Mouse (Mus musculus) hindbrain, embryonic 15.5 days (tissue): ENCODE results near the gene Itm2c. TPM values are rescaled to one million over a fixed set of nuclear protein-coding genes. Genes with fewer than 3 reads are reported as not detected.

Source experiments
- ATAC-seq: fragments of 200-750 bp; cut with Nextera tagmentation; 2 replicates; pipeline ENCODE4 v1.8.0; 2017; ENCODE audit warnings: low read depth, moderate number of reproducible peaks, moderate TSS enrichment; ENCODE audit not compliant: low FRiP score
- H3K27ac ChIP-seq: fragments of 300-500 bp; sonication (generic); replicated peaks from 2 replicates; pipeline ENCODE4 v1.5.1; 2015; ENCODE audit warnings: mild to moderate bottlenecking, inconsistent platforms
- H3K27me3 ChIP-seq: fragments of 300-500 bp; sonication (generic); 2 replicates; pipeline ENCODE4 v1.6.1; 2015; ENCODE audit warnings: control low read depth, inconsistent platforms
- H3K36me3 ChIP-seq: fragments of 300-500 bp; sonication (generic); 2 replicates; pipeline ENCODE4 v1.6.1; 2015; ENCODE audit warnings: control low read depth, inconsistent platforms
- H3K4me1 ChIP-seq: fragments of 300-500 bp; sonication (generic); replicated peaks from 2 replicates; pipeline ENCODE4 v1.6.1; 2015; ENCODE audit warnings: control low read depth, inconsistent platforms
- H3K4me2 ChIP-seq: fragments of 300-500 bp; sonication (generic); 2 replicates; pipeline ENCODE4 v1.6.1; 2015; ENCODE audit warnings: moderate library complexity, mild to moderate bottlenecking, inconsistent platforms
- H3K4me3 ChIP-seq: fragments of 300-500 bp; sonication (generic); 2 replicates; pipeline ENCODE4 v1.5.1; 2015; ENCODE audit warnings: mild to moderate bottlenecking, inconsistent platforms
- H3K9ac ChIP-seq: fragments of 300-500 bp; sonication (generic); 2 replicates; pipeline ENCODE4 v1.6.1; 2015; ENCODE audit warnings: inconsistent platforms
- H3K9me3 ChIP-seq: fragments of 300-500 bp; sonication (generic); 2 replicates; pipeline ENCODE4 v1.6.1; 2016; ENCODE audit warnings: control low read depth, inconsistent platforms
- WGBS: fragments of 180-500 bp; shearing (Covaris S2); methylation state at CpG from one replicate; pipeline ENCODE4 v1.1.7; 2015; 5-methylcytosine and 5-hydroxymethylcytosine counted together
- polyA plus RNA-seq: library from polyadenylated mRNA; unstranded; fragments of >200 nt; fragmentation: Nextera tagmentation; extraction: Ambion mirVana; gene quantifications from 2 replicates; pipeline ENCODE4 v1.2.1, GENCODE M21; 2015

The Itm2c gene
- polyA plus RNA-seq, 1 experiment from 2014 or later = 204 TPM

GRCm38 (mm10) chr1:85942318-85942717 is 48.2 kb downstream of the Itm2c start:
- Histone ChIP-seq H3K4me1 (no peaks in the 10 kb centered on the region), H3K4me2 (no peak overlapping the region), H3K4me3 (no peak overlapping the region), H3K27me3 (no peaks in the 10 kb centered on the region), H3K9ac (no peak overlapping the region), H3K27ac (no peak overlapping the region), H3K9me3 (0 out of 2 replicates have a peak, but pooled peaks cover 3% of the 10 kb centered on the region), H3K36me3 (no peaks in the 10 kb centered on the region)
- no peak for ATAC-seq
- 88% methylated on average over 8 of the region's 8 CpGs for WGBS

GRCm38 (mm10) chr1:85949085-85949684 is 55.1 kb downstream of the Itm2c start:
- H3K4me3 ChIP-seq = no peak overlapping the region
- H3K4me1 ChIP-seq = no peaks in the 10 kb centered on the region
- H3K27me3 ChIP-seq = no peaks in the 10 kb centered on the region
- no peak overlapping the region for H3K4me2 ChIP-seq
- H3K36me3 ChIP-seq = no peaks in the 10 kb centered on the region
- WGBS = 86% methylated on average over 2 of the region's 2 CpGs
- H3K9ac ChIP-seq = no peak overlapping the region
- 0 out of 2 replicates have a peak, but pooled peaks cover 3% of the 10 kb centered on the region for H3K9me3 ChIP-seq
- no peak for ATAC-seq
- H3K27ac ChIP-seq = no peak overlapping the region

DNA sequence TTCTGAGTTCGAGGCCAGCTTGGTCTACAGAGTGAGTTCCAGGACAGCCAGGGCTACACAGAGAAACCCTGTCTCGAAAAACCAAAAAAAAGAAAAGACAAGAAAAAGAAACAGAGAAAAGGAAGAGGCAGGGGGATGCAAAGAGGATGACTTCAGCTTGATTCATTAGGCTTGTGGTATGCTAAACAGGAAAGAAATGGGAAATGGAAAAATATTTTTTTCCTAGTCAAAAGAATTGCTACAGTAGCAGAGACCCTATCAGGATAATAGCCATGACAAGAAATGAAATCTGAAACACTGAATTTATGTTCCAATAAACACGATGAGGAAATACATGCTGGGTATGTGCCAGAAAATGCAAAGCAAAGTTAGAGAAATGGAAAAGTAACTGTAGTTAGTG is 61.1 kb downstream of the Itm2c start:
- no peaks in the 10 kb centered on the region for H3K36me3 ChIP-seq
- H3K4me3 ChIP-seq = no peak overlapping the region
- ATAC-seq = no peak
- H3K27me3 ChIP-seq = no peaks in the 10 kb centered on the region
- H3K9me3 ChIP-seq = no peaks in the 10 kb centered on the region
- H3K4me1 ChIP-seq = 0 out of 2 replicates have a peak, but pooled peaks cover 4% of the 10 kb centered on the region
- WGBS = 77% methylated on average over 3 of the region's 3 CpGs
- no peak overlapping the region for H3K9ac ChIP-seq
- H3K4me2 ChIP-seq = no peak overlapping the region
- H3K27ac ChIP-seq = no peak overlapping the region

DNA sequence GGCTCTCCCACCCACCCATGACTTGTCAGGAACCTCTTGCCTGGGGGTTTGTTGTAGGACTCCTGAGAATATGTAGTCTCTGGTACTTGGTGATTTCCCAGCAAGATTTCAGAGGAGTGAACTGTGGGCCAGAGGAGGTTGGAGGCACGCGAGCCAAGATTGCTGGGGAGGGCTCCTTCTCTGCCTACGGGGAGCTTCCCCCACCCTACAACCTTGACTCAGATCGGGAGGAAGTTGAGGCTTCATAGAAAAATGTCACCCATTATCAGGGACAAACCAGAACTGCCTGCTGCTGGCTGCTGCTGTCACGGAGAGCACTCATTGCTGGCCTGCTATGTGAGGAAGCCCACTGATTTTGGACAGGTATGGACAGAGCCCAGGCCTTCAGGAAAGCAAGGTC is 63.2 kb downstream of the Itm2c start:
- 0 out of 2 replicates have a peak, but pooled peaks cover 4% of the 10 kb centered on the region for H3K4me1 ChIP-seq
- 78% methylated on average over 5 of the region's 5 CpGs for WGBS
- no peak overlapping the region for H3K27ac ChIP-seq
- no peaks in the 10 kb centered on the region for H3K36me3 ChIP-seq
- no peak overlapping the region for H3K4me3 ChIP-seq
- H3K9me3 ChIP-seq = no peaks in the 10 kb centered on the region
- 0 out of 2 replicates have a peak, but pooled peaks have one; percentile 3 for ATAC-seq
- H3K4me2 ChIP-seq = no peak overlapping the region
- no peaks in the 10 kb centered on the region for H3K27me3 ChIP-seq
- H3K9ac ChIP-seq = no peak overlapping the region

GRCm38 (mm10) chr1:85957942-85958619 is 64.0 kb downstream of the Itm2c start:
- Histone ChIP-seq H3K27ac (no peak overlapping the region), H3K4me1 (0 out of 2 replicates have a peak, but pooled peaks cover 4% of the 10 kb centered on the region), H3K9me3 (no peaks in the 10 kb centered on the region), H3K27me3 (no peaks in the 10 kb centered on the region), H3K9ac (no peak overlapping the region), H3K36me3 (no peaks in the 10 kb centered on the region), H3K4me2 (no peak overlapping the region), H3K4me3 (no peak overlapping the region)
- ATAC-seq = peak; percentile 42; the same call in 1 of the 2 replicates
- 55% methylated on average over 9 of the region's 9 CpGs for WGBS

Other genes with a start within 250 kb of the Itm2c start
- gene Sp100, start 244.3 kb upstream of the Itm2c start, polyA plus RNA-seq = 0.78 and 1.8 TPM in 2 replicates
- 0.61 and 0.79 TPM in 2 replicates for gene A630001G21Rik, start 115.6 kb upstream of the Itm2c start, polyA plus RNA-seq
- gene Cab39, start 100.8 kb upstream of the Itm2c start, polyA plus RNA-seq = 46.4 and 50.0 TPM in 2 replicates
- gene 4933407L21Rik, start 34.2 kb downstream of the Itm2c start, polyA plus RNA-seq = 7.1 and 7.7 TPM in 2 replicates
- 0.17 and 0.25 TPM in 2 replicates for gene Gpr55, start 66.7 kb downstream of the Itm2c start, polyA plus RNA-seq
- gene Spata3, start 122.5 kb downstream of the Itm2c start, polyA plus RNA-seq = 0.32 and 0.87 TPM in 2 replicates
- gene 2810459M11Rik, start 151.6 kb downstream of the Itm2c start, polyA plus RNA-seq = 10.8 and 14.3 TPM in 2 replicates
- gene Psmd1, start 170.1 kb downstream of the Itm2c start, polyA plus RNA-seq = 181 and 185 TPM in 2 replicates
- 0.10 and 0.75 TPM in 2 replicates for gene Htr2b, start 217.7 kb downstream of the Itm2c start, polyA plus RNA-seq
- gene Gm21972, start 239.4 kb downstream of the Itm2c start, polyA plus RNA-seq = 0.39 and 0.61 TPM in 2 replicates